ENCODE assay signal across 10 mouse cellular contexts in the genomic region with DNA sequence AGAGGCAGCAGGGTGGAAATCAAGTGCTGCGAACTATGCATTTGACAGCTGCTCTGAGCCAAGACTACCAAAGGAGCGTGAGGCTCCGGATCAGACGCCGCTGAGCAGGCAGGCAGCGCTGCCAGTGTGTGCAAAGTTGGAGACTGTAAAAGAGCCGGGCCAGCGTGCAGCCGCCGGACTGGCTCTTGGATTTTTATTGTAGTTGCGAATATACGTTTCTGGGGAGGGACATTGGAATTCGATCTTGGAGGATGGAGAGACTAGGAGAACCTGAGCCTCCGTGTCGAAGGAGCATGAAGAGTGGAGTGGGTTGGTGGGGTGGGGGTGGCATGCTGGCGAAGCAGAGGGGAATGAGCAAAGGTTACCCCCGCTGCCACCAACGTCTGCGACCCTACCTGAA. TPM values are rescaled to one million over a fixed set of nuclear protein-coding genes. Genes with fewer than 3 reads are reported as not detected.
DNase-seq lines count a peak whose midpoint lies in the region; ATAC-seq and TF ChIP-seq lines count a peak whose summit lies in the region.
"Had no signal": no experiment of that assay in that cellular context is flagged by ENCODE, and none has a peak within 500 bp of the region (broad histone marks: within the 10 kb centered on the region; RNA-seq: fewer than 3 reads in every experiment).

No protein-coding gene starts in this region.

- H3K27me3 ChIP-seq in heart, embryonic 14.5 days (ENCODE audit: control insufficient read depth, insufficient read depth, low read length), result peaks cover 16% of the 10 kb centered on the region
- H3K27me3 ChIP-seq in neural tube, embryonic 11.5 days (ENCODE audit: control insufficient read depth, insufficient read depth, low read length), result no peaks in the 10 kb centered on the region

- peaks cover 3% of the 10 kb centered on the region in 2 experiments; a peak in 2 of 4 replicates for H3K4me1 ChIP-seq in heart, embryonic 14.5 days (ENCODE audit: control insufficient read depth in 2 of 2, insufficient read depth in 2 of 2, low read length in 2 of 2)
- no peaks in the 10 kb centered on the region for H3K4me1 ChIP-seq in neural tube, embryonic 11.5 days (ENCODE audit: control insufficient read depth, insufficient read depth, low read length)

- no peaks in the 10 kb centered on the region for H3K36me3 ChIP-seq in heart, embryonic 14.5 days (ENCODE audit: control insufficient read depth, insufficient read depth, low read length)
- H3K36me3 ChIP-seq in neural tube, embryonic 11.5 days (ENCODE audit: control insufficient read depth, insufficient read depth, low read length), result no peaks in the 10 kb centered on the region

- WGBS in heart, embryonic 14.5 days, result 2% methylated on average over 19 of the region's 19 CpGs
- under 1% methylated on average over 19 of the region's 19 CpGs for WGBS in neural tube, embryonic 11.5 days

- intact Hi-C loops in left cerebral cortex, adult 2 months (cut with DNase I), result loop anchor here (5.0 to 10.0 kb wide), 3 partner anchors 170 to 840 kb away; a partner anchor contains a TSS

- H3K4me3 ChIP-seq in heart, embryonic 14.5 days (ENCODE audit: control insufficient read depth in 1 of 2, insufficient read depth in 1 of 2, low read depth in 1 of 2, low read length in 2 of 2), result peak overlapping the region; percentile 56 to 62
- H3K4me3 ChIP-seq in left cerebral cortex, adult 2 months, result peak overlapping the region; percentile 81
- H3K4me3 ChIP-seq in neural tube, embryonic 11.5 days (ENCODE audit: low read depth, low read length), result peak overlapping the region; percentile 68

- no peak for ATAC-seq in heart, embryonic 14.5 days (ENCODE audit: insufficient number of reproducible peaks, insufficient read depth, low FRiP score, low read depth)
- peak; percentile 39; the same call in 1 of the 2 replicates for ATAC-seq in neural tube, embryonic 11.5 days (ENCODE audit: insufficient read depth, low FRiP score, low TSS enrichment)
- ATAC-seq in granulocyte monocyte progenitor cell, adult 5-6 weeks (replicated peaks; ENCODE audit: poor library complexity, severe bottlenecking), result no peak
- ATAC-seq: Patski had no signal

- no peak for TF ChIP-seq CTCF in left cerebral cortex, adult 2 months (IDR thresholded peaks at IDR 0.05)

- no peaks in the 10 kb centered on the region for H3K9me3 ChIP-seq in heart, embryonic 14.5 days (ENCODE audit: control insufficient read depth, low read length)
- no peaks in the 10 kb centered on the region for H3K9me3 ChIP-seq in neural tube, embryonic 11.5 days (ENCODE audit: control insufficient read depth, low read length)

- no peak overlapping the region for H3K27ac ChIP-seq in heart, embryonic 14.5 days (replicated peaks in 1 of 2; ENCODE audit: control insufficient read depth in 1 of 2, insufficient read depth in 1 of 2, low read depth in 2 of 2, low read length in 2 of 2)
- H3K27ac ChIP-seq in left cerebral cortex, adult 2 months, result peak overlapping the region; percentile 95
- H3K27ac ChIP-seq in neural tube, embryonic 11.5 days (ENCODE audit: low read depth, low read length), result no peak overlapping the region
- H3K27ac ChIP-seq: liver, embryonic 14.5 days had no signal

- peak overlapping the region; percentile 54 for H3K9ac ChIP-seq in heart, embryonic 14.5 days (ENCODE audit: low read length)
- H3K9ac ChIP-seq in neural tube, embryonic 11.5 days (ENCODE audit: low read length), result peak overlapping the region; percentile 81; the same call in 1 of the 2 replicates
- H3K9ac ChIP-seq: liver, embryonic 14.5 days had no signal

- DNase-seq in heart, adult 11 months, result no peak
- DNase-seq in cerebellum, postnatal 25 days, result peak; percentile 58 to 69
- peak; percentile 37 to 50 for DNase-seq in frontal cortex, postnatal 25 days (ENCODE audit: low spot score in 2 of 2)
- DNase-seq in left cerebral cortex, adult 2 months (ENCODE audit: extremely low spot score in 1 of 2, low spot score in 2 of 2), result peak; percentile 55 to 61
- peak; percentile 57 for DNase-seq in neural tube, embryonic 11.5 days (ENCODE audit: low spot score)
- DNase-seq in lung, postnatal 25 days (ENCODE audit: low spot score), result no peak

- peak overlapping the region; percentile 100 for H3K4me2 ChIP-seq in heart, embryonic 14.5 days (ENCODE audit: low read length)
- H3K4me2 ChIP-seq in neural tube, embryonic 11.5 days (ENCODE audit: low read depth), result peak overlapping the region; percentile 93

RNA-seq across cellular contexts. Expression of a gene that starts 0.5 kb away (rescaled TPM):
- polyA plus RNA-seq in heart, embryonic 14.5 days (2014; fragmentation: Nextera tagmentation; extraction: Ambion mirVana), result 0.34 and 0.70 TPM in 2 replicates
- 10 to 100 TPM; 91.3 to 96.7 TPM for total RNA-seq in left cerebral cortex, adult 2 months (2021)
- 2.3 TPM in 2 replicates for polyA plus RNA-seq in neural tube, embryonic 11.5 days (2014; fragmentation: Nextera tagmentation; extraction: Ambion mirVana)
- not detected in 2 replicates for total RNA-seq in granulocyte monocyte progenitor cell, adult 5-6 weeks (2014; fragmentation: Nextera tagmentation)
- not detected in 2 replicates for total RNA-seq in granulocyte monocyte progenitor cell, adult 5-6 weeks (2017)
- polyA plus RNA-seq: Patski had no signal

Comparison
In these comparisons a context has a peak if more than half of its experiments do, and no peak if none do; other contexts are left out.
1. DNase-seq: peak in cerebellum, postnatal 25 days (2 of 2), frontal cortex, postnatal 25 days (2 of 2), left cerebral cortex, adult 2 months (2 of 2) and neural tube, embryonic 11.5 days (single experiment); none in heart, adult 11 months (single experiment) and lung, postnatal 25 days (single experiment).
2. RNA of a gene that starts 0.5 kb away (total RNA-seq): 91.3 to 96.7 TPM in left cerebral cortex, adult 2 months; not detected in granulocyte monocyte progenitor cell, adult 5-6 weeks; every median in the first group is over 10 times any median in the second.
3. Peak in every context shown above with its lines, with median percentiles within 50 percentile points of each other: H3K4me3 ChIP-seq.